Mouse (Mus musculus) kidney, postnatal 0 days (tissue): Measurements from ENCODE around the gene Stat3. TPM values are rescaled to one million over a fixed set of nuclear protein-coding genes. Genes with fewer than 3 reads are reported as not detected.

Experiments used
- ATAC-seq: fragments of 200-750 bp; cut with Nextera tagmentation; replicated peaks from 2 replicates; pipeline ENCODE4 v1.8.0; 2017; ENCODE audit warnings: low read depth, moderate number of reproducible peaks, moderate TSS enrichment, moderate library complexity; ENCODE audit not compliant: low FRiP score
- DNase-seq: peaks from one replicate; pipeline ENCODE4 v3.0.0-alpha.2; 2016; ENCODE audit warnings: low spot score
- H3K27ac ChIP-seq: fragments of 300-500 bp; sonication (generic); 2 replicates; pipeline ENCODE4 v1.5.1; 2014; ENCODE audit warnings: mild to moderate bottlenecking
- H3K27me3 ChIP-seq: fragments of 300-500 bp; sonication (generic); 2 replicates; pipeline ENCODE4 v1.6.1; 2014; ENCODE audit warnings: low read length, mixed read lengths; ENCODE audit not compliant: insufficient read depth
- H3K36me3 ChIP-seq: fragments of 300-500 bp; sonication (generic); 2 replicates; pipeline ENCODE4 v1.6.1; 2014; ENCODE audit warnings: low read length, mixed read lengths; ENCODE audit not compliant: insufficient read depth
- H3K4me1 ChIP-seq: fragments of 300-500 bp; sonication (generic); replicated peaks from 2 replicates; pipeline ENCODE4 v1.6.1; 2014; ENCODE audit warnings: antibody characterized with exemption, low read length, mixed read lengths; ENCODE audit not compliant: insufficient read depth
- H3K4me2 ChIP-seq: fragments of 300-500 bp; sonication (generic); 2 replicates; pipeline ENCODE4 v1.6.1; 2014; ENCODE audit warnings: mild to moderate bottlenecking, low read length, moderate library complexity, mixed read lengths
- H3K4me3 ChIP-seq: fragments of 300-500 bp; sonication (generic); replicated peaks from 2 replicates; pipeline ENCODE4 v1.5.1; 2014; ENCODE audit warnings: low read depth, low read length
- H3K9ac ChIP-seq: fragments of 300-500 bp; sonication (generic); 2 replicates; pipeline ENCODE4 v1.6.1; 2014; ENCODE audit warnings: low read depth, low read length
- H3K9me3 ChIP-seq: fragments of 300-500 bp; sonication (generic); replicated peaks from 2 replicates; pipeline ENCODE4 v1.6.1; 2016; ENCODE audit warnings: low read length, inconsistent platforms, mixed read lengths
- CTCF ChIP-seq: IDR thresholded peaks from 2 replicates; pipeline ENCODE4 v1.5.1; 2016; ENCODE audit warnings: antibody characterized with exemption, low read depth, mild to moderate bottlenecking, moderate library complexity
- WGBS: fragments of 180-500 bp; shearing (Covaris S2); extraction: QIAGEN DNeasy Blood & Tissue Kit; methylation state at CpG from one replicate; pipeline ENCODE4 v1.1.7; 2014; 5-methylcytosine and 5-hydroxymethylcytosine counted together
- polyA plus RNA-seq: library from polyadenylated mRNA; unstranded; fragments of >200 nt; fragmentation: Nextera tagmentation; extraction: Ambion mirVana; gene quantifications from 2 replicates; pipeline ENCODE4 v1.2.1, GENCODE M21; 2015

Stat3 gene
- polyA plus RNA-seq, 1 experiment from 2014 or later: 48.0 TPM

GRCm38 (mm10) chr11:100843070-100843669, 96.2 kb downstream of the Stat3 start:
- H3K9ac ChIP-seq: no peak overlapping the region
- no peak for TF ChIP-seq CTCF
- H3K9me3 ChIP-seq: no peaks in the 10 kb centered on the region
- no peak for ATAC-seq
- no peaks in the 10 kb centered on the region for H3K4me1 ChIP-seq
- H3K4me2 ChIP-seq: no peak overlapping the region
- no peak overlapping the region for H3K4me3 ChIP-seq
- WGBS: 92% methylated on average over 8 of the region's 8 CpGs
- H3K27ac ChIP-seq: no peak overlapping the region
- no peaks in the 10 kb centered on the region for H3K36me3 ChIP-seq
- DNase-seq: no peak
- H3K27me3 ChIP-seq: no peaks in the 10 kb centered on the region

DNA sequence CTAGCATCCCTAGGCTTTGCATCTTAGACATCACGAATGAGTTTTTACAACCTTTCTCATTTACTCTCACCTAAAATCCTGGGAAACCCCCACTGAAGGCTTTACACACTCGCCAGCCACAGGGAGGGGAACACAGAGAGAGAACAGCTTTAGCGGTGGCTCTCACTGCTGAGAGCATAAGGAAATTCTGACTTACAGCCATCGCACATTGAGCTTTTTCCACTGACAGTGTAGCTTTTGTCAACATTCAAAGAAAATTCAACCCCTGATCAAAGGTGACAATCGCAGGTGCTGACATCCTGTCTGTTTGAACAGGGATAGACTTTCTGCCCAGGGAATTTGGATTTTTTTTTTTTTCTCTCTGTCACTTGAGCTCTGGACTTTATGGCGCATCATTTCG, 97.3 kb downstream of the Stat3 start:
- WGBS: 71% methylated on average over 7 of the region's 7 CpGs
- TF ChIP-seq CTCF: no peak

DNA sequence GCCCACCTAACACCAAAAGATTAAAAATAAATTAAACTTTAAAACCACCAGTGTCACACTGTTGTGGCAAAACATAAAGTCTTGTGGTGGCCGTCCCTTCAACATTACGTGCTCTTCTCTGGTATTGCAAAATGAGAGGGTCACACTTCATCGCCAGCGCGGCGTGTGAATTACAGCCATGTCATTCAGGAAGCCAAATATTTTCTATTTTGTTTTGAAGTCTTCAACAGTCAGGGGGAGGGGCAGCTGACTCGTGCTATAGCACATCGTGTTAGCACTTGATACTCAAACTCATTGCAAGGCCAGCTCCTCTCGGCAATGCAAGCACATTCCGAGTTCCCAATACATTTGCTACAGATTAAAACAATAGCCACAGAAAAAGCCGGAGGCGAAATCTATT, 98.5 kb downstream of the Stat3 start:
- H3K4me3 ChIP-seq: no peak overlapping the region
- H3K4me1 ChIP-seq: no peaks in the 10 kb centered on the region
- no peak overlapping the region for H3K4me2 ChIP-seq
- H3K9ac ChIP-seq: no peak overlapping the region
- DNase-seq (no peak), ATAC-seq (no peak)
- no peaks in the 10 kb centered on the region for H3K9me3 ChIP-seq
- no peak for TF ChIP-seq CTCF
- 52% methylated on average over 12 of the region's 12 CpGs for WGBS
- no peaks in the 10 kb centered on the region for H3K27me3 ChIP-seq
- H3K27ac ChIP-seq: no peak overlapping the region
- H3K36me3 ChIP-seq: no peaks in the 10 kb centered on the region

More for the DNA sequence above, 97.3 kb downstream of the Stat3 start:
- H3K27ac ChIP-seq: no peak overlapping the region
- H3K36me3 ChIP-seq: no peaks in the 10 kb centered on the region
- H3K4me2 ChIP-seq: no peak overlapping the region
- H3K9me3 ChIP-seq: no peaks in the 10 kb centered on the region
- H3K4me3 ChIP-seq: no peak overlapping the region
- ATAC-seq: no peak
- DNase-seq: no peak
- no peak overlapping the region for H3K9ac ChIP-seq
- H3K4me1 ChIP-seq: no peaks in the 10 kb centered on the region
- no peaks in the 10 kb centered on the region for H3K27me3 ChIP-seq

DNA sequence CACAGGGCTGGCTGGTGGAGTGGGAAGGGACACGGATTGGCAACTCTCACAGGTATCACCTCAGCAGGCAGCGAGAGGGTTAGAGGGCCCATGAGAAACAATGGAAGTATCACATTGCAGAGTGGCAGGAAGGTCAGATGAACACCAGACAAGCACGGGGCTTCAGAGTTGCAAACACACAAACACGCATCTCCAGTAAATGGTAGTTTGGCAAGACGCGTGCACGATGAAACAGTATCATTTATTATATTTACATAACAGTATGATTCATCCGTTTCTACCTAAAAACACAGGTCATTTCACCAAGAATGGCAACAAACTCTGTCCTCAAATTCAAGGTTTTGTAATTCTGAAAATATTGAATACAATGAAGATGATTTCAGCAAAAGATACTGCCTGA, 99.8 kb downstream of the Stat3 start:
- Histone ChIP-seq H3K9me3 (no peaks in the 10 kb centered on the region), H3K36me3 (no peaks in the 10 kb centered on the region), H3K4me1 (no peaks in the 10 kb centered on the region), H3K27me3 (no peaks in the 10 kb centered on the region), H3K27ac (no peak overlapping the region), H3K9ac (no peak overlapping the region), H3K4me2 (no peak overlapping the region), H3K4me3 (no peak overlapping the region)
- DNase-seq (no peak), ATAC-seq (no peak)
- TF ChIP-seq CTCF: no peak
- WGBS: 54% methylated on average over 8 of the region's 8 CpGs

- no peak for ATAC-seq
- Histone ChIP-seq H3K4me2 (no peak overlapping the region), H3K9ac (no peak overlapping the region), H3K36me3 (no peaks in the 10 kb centered on the region), H3K4me1 (no peaks in the 10 kb centered on the region), H3K9me3 (no peaks in the 10 kb centered on the region), H3K4me3 (no peak overlapping the region), H3K27me3 (no peaks in the 10 kb centered on the region), H3K27ac (no peak overlapping the region)
- DNase-seq: no peak
- no peak for TF ChIP-seq CTCF
- 96% methylated on average over 9 of the region's 9 CpGs for WGBS
Observed at GRCm38 (mm10) chr11:100838894-100839293, 100.4 kb downstream of the Stat3 start.

GRCm38 (mm10) chr11:100836923-100837702, 102.2 kb downstream of the Stat3 start:
- no peaks in the 10 kb centered on the region for H3K27me3 ChIP-seq
- TF ChIP-seq CTCF: peak; percentile 46
- no peak overlapping the region for H3K9ac ChIP-seq
- H3K4me2 ChIP-seq: no peak overlapping the region
- H3K4me1 ChIP-seq: 0 out of 2 replicates have a peak, but pooled peaks cover 5% of the 10 kb centered on the region
- no peak for ATAC-seq
- no peak overlapping the region for H3K4me3 ChIP-seq
- H3K9me3 ChIP-seq: no peaks in the 10 kb centered on the region
- no peaks in the 10 kb centered on the region for H3K36me3 ChIP-seq
- no peak overlapping the region for H3K27ac ChIP-seq
- 83% methylated on average over 9 of the region's 9 CpGs for WGBS
- no peak for DNase-seq

Other genes starting within 250 kb of the Stat3 start
- gene Zfp385c, start 247.1 kb downstream of the Stat3 start, polyA plus RNA-seq: 1.6 and 2.5 TPM in 2 replicates
- gene Dhx58, start 235.3 kb downstream of the Stat3 start, polyA plus RNA-seq: 3.3 and 3.7 TPM in 2 replicates
- gene Kat2a, start 227.1 kb downstream of the Stat3 start, polyA plus RNA-seq: 39.0 and 40.2 TPM in 2 replicates
- 0.37 TPM in 1 of 2 replicates, not detected in the other for gene Hspb9, start 225.7 kb downstream of the Stat3 start, polyA plus RNA-seq
- 34.7 and 39.0 TPM in 2 replicates for gene Rab5c, start 201.3 kb downstream of the Stat3 start, polyA plus RNA-seq
- not detected in 2 replicates for gene Kcnh4, start 179.6 kb downstream of the Stat3 start, polyA plus RNA-seq
- not detected in 2 replicates for gene Hcrt, start 176.6 kb downstream of the Stat3 start, polyA plus RNA-seq
- gene Ghdc, start 168.6 kb downstream of the Stat3 start, polyA plus RNA-seq: 4.8 and 5.9 TPM in 2 replicates
- 14.4 and 14.6 TPM in 2 replicates for gene Stat5b, start 88.8 kb downstream of the Stat3 start, polyA plus RNA-seq
- 4.0 and 4.4 TPM in 2 replicates for gene Stat5a, start 80.2 kb downstream of the Stat3 start, polyA plus RNA-seq
- 143 and 156 TPM in 2 replicates for gene Cavin1, start 31.3 kb upstream of the Stat3 start, polyA plus RNA-seq
- gene Atp6v0a1, start 69.9 kb upstream of the Stat3 start, polyA plus RNA-seq: 33.8 and 35.1 TPM in 2 replicates
- 26.5 and 28.0 TPM in 2 replicates for gene Naglu, start 130.5 kb upstream of the Stat3 start, polyA plus RNA-seq
- gene Hsd17b1, start 138.9 kb upstream of the Stat3 start, polyA plus RNA-seq: 0.13 and 0.42 TPM in 2 replicates
- 55.3 and 55.9 TPM in 2 replicates for gene Coasy, start 143.0 kb upstream of the Stat3 start, polyA plus RNA-seq
- 45.7 and 46.0 TPM in 2 replicates for gene Mlx, start 147.7 kb upstream of the Stat3 start, polyA plus RNA-seq
- 23.2 and 26.4 TPM in 2 replicates for gene Psmc3ip, start 155.9 kb upstream of the Stat3 start, polyA plus RNA-seq
- gene Retreg3, start 180.4 kb upstream of the Stat3 start, polyA plus RNA-seq: 23.2 and 23.7 TPM in 2 replicates
- gene Tubg1, start 180.4 kb upstream of the Stat3 start, polyA plus RNA-seq: 48.4 and 56.7 TPM in 2 replicates
- gene Tubg2, start 216.4 kb upstream of the Stat3 start, polyA plus RNA-seq: 4.3 and 4.9 TPM in 2 replicates
- 0.75 and 0.78 TPM in 2 replicates for gene Cntnap1, start 231.0 kb upstream of the Stat3 start, polyA plus RNA-seq
- gene Plekhh3, start 231.8 kb upstream of the Stat3 start, polyA plus RNA-seq: 14.1 and 16.6 TPM in 2 replicates
- 0.36 and 0.45 TPM in 2 replicates for gene Ccr10, start 235.9 kb upstream of the Stat3 start, polyA plus RNA-seq